Mouse (Mus musculus): ENCODE measurements around the gene Mfsd12.

Mfsd12 gene

GRCm38 (mm10) chr10:81382039-81382438 is 24.7 kb downstream of the Mfsd12 start:
- DNase-seq (ENCODE audit: low read depth, low spot score): no peak

GRCm38 (mm10) chr10:81383802-81384604 is 26.7 kb downstream of the Mfsd12 start, which contains the start of the genes Dohh and Gm48551:
Dohh (plus strand) TSS chr10:81384428.
Gm48551 (plus strand) TSS chr10:81384466.
- peak; percentile 96 for DNase-seq (ENCODE audit: low read depth, low spot score)

- no peak for DNase-seq (ENCODE audit: low read depth, low spot score)
Measured at GRCm38 (mm10) chr10:81384605-81384982, 27.3 kb downstream of the Mfsd12 start.

GRCm38 (mm10) chr10:81385603-81386306 is 28.5 kb downstream of the Mfsd12 start:
- DNase-seq (ENCODE audit: low read depth, low spot score): no peak

- DNase-seq (ENCODE audit: low read depth, low spot score): no peak
Measured at GRCm38 (mm10) chr10:81387716-81388115, 30.4 kb downstream of the Mfsd12 start.

- no peak for DNase-seq (ENCODE audit: low read depth, low spot score)
Measured at GRCm38 (mm10) chr10:81388505-81389055, 31.3 kb downstream of the Mfsd12 start, which contains the start of gene Gm48552. Gm48552 (plus strand) TSS chr10:81389005.

- DNase-seq (ENCODE audit: low read depth, low spot score): no peak
Measured at GRCm38 (mm10) chr10:81389373-81389772, 32.1 kb downstream of the Mfsd12 start.

- DNase-seq (ENCODE audit: low read depth, low spot score): no peak
Measured at GRCm38 (mm10) chr10:81389801-81390677, 32.7 kb downstream of the Mfsd12 start.

- no peak for DNase-seq (ENCODE audit: low read depth, low spot score)
Measured at GRCm38 (mm10) chr10:81390678-81390965, 33.3 kb downstream of the Mfsd12 start.

GRCm38 (mm10) chr10:81392270-81392669 is 35.0 kb downstream of the Mfsd12 start:
- DNase-seq (ENCODE audit: low read depth, low spot score): no peak

- DNase-seq (ENCODE audit: low read depth, low spot score): no peak
Measured at GRCm38 (mm10) chr10:81392781-81393185, 35.5 kb downstream of the Mfsd12 start, which contains the start of gene Smim24. Smim24 (plus strand) TSS chr10:81393051.

GRCm38 (mm10) chr10:81393456-81394063 is 36.3 kb downstream of the Mfsd12 start:
- no peak for DNase-seq (ENCODE audit: low read depth, low spot score)

GRCm38 (mm10) chr10:81395127-81395526 is 37.8 kb downstream of the Mfsd12 start:
- no peak for DNase-seq (ENCODE audit: low read depth, low spot score)

- DNase-seq (ENCODE audit: low read depth, low spot score): no peak
Measured at GRCm38 (mm10) chr10:81395865-81396264, 38.6 kb downstream of the Mfsd12 start.

- DNase-seq (ENCODE audit: low read depth, low spot score): no peak
Measured at GRCm38 (mm10) chr10:81396749-81397148, 39.5 kb downstream of the Mfsd12 start.

- no peak for DNase-seq (ENCODE audit: low read depth, low spot score)
Measured at GRCm38 (mm10) chr10:81399296-81399695, 42.0 kb downstream of the Mfsd12 start.

- DNase-seq (ENCODE audit: low read depth, low spot score): no peak
Measured at GRCm38 (mm10) chr10:81399798-81400308, 42.6 kb downstream of the Mfsd12 start.

- DNase-seq (ENCODE audit: low read depth, low spot score): no peak
Measured at GRCm38 (mm10) chr10:81400371-81401204, 43.3 kb downstream of the Mfsd12 start.

GRCm38 (mm10) chr10:81401205-81401520 is 43.9 kb downstream of the Mfsd12 start:
- DNase-seq (ENCODE audit: low read depth, low spot score): no peak

Measured in WW6 (cell line).